Mouse (Mus musculus): ENCODE results near the gene Arl8b.

The Arl8b gene

DNA sequence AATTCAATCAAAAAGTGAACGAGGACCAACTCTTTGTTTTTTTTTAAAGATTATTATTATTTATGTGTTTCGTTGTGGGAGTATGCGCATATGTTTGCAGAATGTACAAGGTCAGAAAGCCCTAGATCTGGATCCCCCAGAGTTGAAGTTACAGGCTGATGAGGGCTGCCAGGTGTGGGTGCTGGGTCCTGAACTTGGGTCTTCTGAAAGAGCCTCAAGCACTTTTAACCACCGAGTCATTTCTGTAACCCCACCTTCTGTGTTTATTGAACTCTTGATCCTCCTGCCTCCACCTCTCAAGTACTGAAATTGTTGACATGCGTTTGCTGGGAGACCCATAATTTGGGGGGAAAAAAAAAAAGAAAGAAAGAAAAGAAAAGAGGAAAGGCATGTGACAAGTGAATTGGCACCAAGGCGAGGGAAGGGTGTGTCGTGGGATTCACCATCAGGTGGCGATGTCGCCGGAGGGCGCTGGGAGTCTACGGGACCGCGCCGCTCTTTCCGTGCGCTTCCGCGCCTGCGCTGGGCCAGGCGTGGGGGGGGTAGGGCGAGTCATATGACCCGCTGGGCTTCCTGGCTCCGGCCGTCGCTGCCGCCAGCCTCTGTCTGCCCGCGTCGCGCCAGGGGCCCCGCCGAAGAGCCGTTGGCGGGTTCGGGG is at the start of gene Arl8b:
Arl8b (plus strand) TSS at position 574 of the 658 bp plus-strand sequence.
- ATAC-seq (ENCODE audit: low TSS enrichment): peak; percentile 89

DNA sequence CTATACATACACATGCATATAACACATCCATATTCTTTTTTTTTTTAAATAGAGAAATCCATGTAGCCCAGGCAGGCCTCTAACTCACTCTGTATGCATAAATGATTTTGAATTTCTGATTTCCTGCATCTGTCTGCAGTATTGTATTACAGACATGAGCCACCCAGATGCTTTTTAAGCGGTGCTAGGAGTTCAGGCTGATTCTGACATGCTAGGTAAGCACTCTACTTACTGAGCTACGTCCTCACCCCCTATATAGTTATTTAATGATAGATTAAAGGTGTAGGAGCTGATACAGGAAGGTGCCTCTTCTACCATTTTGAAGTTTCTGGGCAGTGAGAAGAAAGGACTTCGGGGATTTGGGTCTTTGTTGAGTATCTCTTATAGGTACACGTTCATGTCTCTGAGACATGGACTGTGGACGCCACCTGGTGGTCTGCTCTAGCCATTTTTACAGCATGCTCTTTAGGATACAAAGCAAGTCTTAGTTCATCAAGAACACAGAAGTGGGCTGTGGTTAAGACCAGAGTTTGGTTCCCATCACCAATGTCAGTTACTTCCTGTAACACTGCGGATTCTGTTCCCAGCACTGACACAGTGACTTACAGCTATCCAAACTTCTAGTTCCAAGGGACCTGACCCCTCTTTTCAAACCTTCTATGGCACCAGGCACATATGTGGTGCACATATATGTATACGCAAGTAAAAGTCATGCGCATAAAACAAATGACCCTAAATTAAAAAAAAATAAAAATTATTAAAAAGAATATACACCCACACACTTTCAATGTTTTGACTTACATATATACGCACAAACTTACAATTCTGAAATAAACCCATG is 46.8 kb upstream of the Arl8b start:
- peak; percentile 88 for ATAC-seq (ENCODE audit: low TSS enrichment)

DNA sequence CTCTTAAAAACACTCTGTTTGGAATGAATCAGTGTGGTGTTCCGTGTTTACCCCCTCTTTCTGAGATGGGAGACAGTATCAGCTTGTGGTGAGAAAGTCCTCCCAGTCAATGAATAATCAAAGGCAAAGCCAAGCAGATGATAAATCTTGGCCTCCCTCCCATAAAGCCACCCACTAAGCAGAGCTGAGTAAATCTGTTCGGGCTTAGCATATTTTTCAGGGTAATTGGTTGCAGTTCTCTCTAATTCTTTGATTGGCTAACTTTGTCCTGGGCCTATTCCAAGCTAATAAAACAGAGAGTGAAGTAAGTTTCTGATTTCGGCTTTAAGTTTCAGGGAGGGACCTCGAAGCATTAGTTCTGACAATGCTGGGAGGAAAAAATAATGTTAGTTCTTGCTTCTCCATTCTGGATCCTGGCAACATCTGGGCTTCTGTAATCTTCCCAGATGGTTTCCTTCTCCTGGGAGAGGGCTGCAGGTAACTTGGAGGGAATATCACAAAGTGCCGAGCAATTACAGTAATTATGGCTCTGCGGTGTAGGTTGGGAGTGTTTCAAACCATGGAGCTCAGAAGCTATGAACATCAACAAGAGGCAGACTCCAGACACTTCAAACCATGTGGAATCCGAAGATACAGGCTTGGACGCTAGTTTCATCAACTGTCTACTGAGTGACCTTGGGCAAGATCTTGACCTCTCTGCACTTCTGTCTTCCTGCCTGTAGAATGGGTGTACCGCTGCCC is 44.3 kb upstream of the Arl8b start:
- peak; percentile 67 for ATAC-seq (ENCODE audit: low TSS enrichment)

DNA sequence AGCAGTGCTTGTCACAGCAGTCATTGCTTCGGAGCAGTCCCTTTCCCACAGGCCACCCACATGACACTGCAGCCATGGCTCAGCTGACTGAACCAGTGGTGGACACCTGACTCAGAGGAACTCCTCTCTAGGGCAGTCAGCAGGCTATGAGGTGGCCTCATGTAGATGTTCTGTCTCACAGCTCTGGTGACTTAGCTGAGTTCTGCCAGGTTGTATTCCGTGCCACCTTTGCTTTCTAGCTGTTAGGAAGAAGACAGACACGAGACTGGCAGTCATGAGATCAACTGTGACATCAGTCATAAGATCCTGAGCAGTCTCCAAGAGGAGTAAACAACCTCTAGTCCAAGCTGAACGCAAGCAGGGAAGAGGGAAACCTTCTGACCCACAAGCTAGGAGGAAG is 42.3 kb upstream of the Arl8b start:
- ATAC-seq (ENCODE audit: low TSS enrichment): no peak

DNA sequence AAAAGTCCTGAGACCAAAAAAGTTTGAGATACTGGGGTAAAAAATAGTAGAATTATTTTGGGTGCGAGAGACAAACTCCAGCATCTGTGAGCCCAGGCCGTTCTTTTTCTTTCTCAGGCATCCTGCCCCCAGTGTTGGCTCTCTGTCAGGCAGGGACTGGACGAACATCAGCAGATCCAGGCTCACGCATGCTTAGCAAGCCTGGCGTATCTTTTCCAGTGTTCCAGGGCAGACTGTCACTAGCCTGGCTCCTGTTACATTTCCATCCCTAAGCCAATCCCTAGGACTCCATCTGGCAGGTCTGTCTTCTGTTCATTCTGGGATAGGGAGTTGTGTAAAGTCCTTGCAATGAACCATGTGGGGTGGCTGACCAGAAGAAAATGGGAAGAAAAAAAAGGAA is 39.2 kb upstream of the Arl8b start:
- ATAC-seq (ENCODE audit: low TSS enrichment): peak; percentile 93

DNA sequence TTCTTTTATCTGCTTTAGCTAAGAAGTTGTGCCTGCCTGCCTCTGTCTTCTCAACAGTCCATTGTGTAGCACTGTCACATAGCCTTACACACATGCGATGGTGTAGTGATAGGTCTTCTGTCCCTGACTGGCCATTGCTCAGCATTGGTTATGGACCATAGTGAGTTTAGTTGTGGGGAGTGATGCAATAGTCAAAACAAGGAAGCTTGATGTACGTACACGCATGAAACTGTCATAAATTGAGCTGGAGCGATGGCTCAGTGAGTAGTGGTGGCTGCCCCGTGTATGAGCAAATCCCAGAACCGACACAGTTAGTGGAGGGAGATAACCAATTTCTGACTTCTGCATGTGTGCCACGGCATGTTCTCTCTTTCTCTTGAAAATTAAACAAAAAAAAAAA is 31.6 kb upstream of the Arl8b start:
- ATAC-seq (ENCODE audit: low TSS enrichment): no peak

DNA sequence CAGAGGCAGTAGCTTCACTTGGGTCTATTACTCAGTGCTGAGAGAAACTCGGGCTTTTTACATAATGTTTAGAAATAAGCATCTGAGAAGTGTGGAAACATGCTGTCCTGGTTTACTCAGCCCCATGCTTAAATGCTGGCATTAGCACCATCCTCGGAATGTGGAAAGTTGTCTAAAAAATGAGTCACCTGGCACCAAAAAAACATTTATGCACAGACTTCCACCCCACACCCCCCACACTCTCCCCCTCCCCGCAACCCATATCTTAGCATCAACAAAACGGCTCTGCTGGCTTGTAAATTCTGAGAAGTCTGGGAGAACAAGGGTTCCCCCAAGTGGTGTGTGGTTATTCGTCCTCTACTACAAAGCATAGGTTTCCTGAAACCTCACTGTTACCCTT is 30.5 kb upstream of the Arl8b start:
- peak; percentile 91 for ATAC-seq (ENCODE audit: low TSS enrichment)

DNA sequence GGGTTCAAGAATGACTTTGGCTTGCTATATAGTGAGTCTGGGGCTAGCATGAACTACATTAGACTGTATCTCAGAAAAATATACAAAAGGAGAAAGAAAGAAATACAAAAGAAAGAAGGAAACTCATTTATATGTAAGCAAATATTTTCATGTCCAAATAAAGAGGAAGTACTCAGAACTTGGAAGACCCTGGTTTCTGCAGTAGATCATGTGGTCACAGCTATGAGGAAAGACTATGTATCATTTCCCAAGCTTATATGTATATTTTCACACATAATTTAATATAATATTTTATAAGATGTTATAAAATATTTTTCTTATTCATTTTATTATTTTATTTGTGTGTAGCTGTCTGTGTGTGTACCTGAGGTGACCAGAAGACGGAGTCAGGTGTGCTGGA is 29.4 kb upstream of the Arl8b start:
- ATAC-seq (ENCODE audit: low TSS enrichment): no peak

DNA sequence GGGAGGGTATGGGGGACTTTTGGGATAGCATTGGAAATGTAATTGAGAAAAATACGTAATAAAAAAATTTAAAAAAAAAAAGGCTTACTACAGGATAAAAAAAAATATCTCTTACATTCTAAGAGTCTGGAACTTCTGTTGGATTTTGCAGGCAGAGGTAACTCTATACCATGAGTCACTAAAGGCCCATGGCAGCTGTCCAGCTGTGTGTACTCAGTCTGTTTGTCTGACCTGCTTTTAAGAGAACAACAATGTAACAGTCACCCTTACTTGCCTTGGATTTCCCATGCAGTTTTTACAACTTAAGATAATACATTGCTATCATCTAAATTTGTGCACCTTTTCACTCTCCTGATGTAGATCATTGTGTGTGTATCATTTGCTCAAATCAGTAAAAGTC is 28.5 kb upstream of the Arl8b start:
- no peak for ATAC-seq (ENCODE audit: low TSS enrichment)

DNA sequence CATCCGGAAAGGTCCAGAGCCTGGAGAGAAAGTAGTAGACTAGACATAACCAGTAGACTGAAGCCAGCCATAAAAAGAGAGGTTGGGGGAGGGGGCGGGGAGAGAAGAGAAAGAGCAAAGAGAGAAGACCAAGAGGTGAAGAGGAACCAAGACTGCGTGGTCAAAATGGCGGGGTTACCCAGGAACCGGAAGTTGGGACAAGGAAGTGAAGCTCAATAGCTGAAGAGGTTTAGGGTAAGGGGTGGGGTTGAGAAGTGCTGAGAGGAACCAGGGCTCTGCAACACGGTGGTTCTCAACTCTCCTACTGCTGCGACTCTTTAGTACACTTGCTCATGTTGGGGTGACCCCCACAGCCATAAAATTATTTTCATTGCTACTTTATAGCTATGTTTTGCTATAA is 27.0 kb upstream of the Arl8b start:
- ATAC-seq (ENCODE audit: low TSS enrichment): no peak

DNA sequence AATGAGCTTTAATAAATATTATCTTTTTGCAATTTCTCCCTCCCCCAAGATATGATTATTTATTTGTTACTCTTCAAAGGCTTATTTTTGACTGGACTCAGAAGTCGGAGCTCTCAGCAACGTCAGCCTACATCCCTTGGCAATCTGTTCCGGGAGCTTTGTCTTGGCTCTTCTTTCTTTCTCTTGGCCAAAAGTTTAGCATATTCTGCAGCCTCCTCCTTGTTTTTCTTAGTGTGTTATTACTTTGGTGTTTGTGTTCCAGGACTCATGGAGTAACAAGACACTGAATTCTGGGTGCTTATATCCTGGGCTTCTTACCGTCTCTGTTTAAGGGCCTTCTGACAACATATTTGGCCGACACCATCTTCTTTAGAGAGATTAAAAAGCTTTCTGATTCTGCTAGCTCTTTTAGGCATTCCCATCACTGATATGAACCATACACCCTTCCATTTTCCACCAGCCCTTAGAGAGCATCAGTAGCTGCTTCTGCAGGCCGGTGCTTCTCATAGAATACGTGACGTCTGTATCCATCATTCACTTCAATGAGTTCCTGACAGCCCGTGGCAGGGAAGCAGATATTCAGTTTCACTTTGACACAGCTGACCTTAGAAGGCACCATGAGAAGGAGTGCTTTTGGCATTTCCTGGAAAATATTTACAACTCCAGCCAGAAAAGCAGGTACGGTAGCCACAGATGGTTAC is 23.8 kb upstream of the Arl8b start:
- ATAC-seq (ENCODE audit: low TSS enrichment): peak; percentile 56

DNA sequence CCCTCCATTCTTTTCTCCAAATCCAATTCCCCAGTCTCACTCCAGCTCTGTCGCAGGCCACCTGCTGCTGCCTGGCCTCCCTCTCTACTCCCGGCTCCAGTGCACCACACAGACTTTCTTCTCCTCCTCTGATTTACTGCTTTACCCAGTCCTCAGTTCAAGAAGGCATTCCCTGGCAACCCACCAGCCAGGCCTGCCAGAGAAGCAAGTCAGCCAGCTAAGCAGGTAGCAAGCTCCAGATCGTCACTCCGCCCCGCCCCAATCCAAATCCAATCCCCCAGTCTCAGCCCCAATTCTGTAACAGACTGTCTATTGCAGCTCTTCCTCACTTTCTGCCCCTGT is 23.2 kb upstream of the Arl8b start:
- ATAC-seq (ENCODE audit: low TSS enrichment): no peak

DNA sequence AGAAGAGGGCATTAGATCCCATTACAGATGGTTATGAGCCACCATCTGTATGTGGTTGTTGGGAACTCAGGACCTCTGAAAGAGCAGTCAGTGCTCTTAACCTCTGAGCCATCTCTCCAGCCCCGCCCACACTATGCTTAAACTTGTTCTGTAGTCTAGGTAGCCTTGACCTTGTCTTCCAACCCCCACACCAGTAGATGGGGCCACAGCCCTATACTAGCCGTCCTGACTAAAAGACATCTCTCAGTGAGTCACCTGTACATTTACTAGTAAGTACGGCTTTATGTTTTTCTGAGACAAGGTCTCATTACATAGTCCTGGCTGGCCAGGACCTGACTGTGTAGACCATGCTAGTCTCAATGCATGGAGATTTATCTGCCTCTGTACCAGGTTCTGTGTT is 12.0 kb upstream of the Arl8b start:
- no peak for ATAC-seq (ENCODE audit: low TSS enrichment)

DNA sequence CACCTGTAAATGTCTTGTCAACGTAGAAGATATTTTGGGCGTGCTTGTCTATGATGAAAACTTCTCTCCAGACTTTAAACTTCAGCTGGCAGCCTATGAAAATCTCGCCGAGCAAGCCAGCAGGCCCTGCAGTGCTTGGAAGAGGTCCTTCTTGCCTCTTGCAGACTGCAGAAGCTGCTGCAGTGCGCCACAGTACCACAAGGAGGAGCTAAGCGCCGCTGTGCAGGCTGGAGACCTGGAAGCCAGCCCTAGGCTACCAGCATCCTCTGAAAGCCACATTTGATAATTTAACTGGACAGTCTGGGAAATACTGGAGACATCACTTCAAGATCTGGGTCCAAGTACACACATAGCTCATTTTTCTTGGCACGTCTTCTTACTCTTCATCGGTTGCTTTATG is 10.0 kb upstream of the Arl8b start:
- peak; percentile 100 for ATAC-seq (ENCODE audit: low TSS enrichment)

DNA sequence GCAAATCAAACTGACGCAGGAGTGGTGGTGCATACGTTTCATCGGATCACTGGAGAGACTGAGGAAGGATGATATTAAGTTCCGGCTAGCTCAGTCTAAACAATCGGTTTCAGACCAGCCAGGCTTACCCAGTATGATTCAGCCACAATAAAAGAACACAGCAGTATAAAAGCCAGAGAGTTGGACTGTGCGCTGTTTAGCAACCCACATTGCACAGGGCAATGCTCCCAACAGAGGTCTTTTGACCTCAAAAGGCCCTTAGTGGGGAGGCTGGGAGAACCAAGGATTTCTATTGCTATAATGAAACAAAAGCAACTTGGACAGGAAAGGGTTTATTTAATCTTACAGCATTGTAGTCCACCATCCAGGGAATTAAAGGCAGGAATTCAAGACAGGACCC is 9.4 kb upstream of the Arl8b start:
- ATAC-seq (ENCODE audit: low TSS enrichment): no peak

DNA sequence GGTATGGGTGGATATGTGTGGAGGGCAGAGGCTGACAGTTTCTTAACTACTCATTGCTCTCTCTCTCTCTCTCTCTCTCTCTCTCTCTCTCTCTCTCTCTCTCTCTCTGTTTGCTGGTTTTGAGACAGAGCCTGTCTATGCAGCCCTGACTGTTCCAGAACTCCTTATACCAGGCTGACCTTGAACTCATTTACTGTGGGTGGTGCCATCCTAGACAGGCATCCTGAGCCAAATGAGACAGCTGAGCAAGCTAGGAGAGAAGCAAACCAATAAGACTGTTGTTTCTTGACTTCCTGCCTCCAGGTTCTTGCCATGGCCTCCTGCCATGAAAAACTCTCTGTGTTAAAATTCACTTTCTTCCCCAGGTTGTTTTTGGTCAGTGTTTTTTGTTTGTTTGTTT is 6.6 kb upstream of the Arl8b start:
- ATAC-seq (ENCODE audit: low TSS enrichment): no peak

DNA sequence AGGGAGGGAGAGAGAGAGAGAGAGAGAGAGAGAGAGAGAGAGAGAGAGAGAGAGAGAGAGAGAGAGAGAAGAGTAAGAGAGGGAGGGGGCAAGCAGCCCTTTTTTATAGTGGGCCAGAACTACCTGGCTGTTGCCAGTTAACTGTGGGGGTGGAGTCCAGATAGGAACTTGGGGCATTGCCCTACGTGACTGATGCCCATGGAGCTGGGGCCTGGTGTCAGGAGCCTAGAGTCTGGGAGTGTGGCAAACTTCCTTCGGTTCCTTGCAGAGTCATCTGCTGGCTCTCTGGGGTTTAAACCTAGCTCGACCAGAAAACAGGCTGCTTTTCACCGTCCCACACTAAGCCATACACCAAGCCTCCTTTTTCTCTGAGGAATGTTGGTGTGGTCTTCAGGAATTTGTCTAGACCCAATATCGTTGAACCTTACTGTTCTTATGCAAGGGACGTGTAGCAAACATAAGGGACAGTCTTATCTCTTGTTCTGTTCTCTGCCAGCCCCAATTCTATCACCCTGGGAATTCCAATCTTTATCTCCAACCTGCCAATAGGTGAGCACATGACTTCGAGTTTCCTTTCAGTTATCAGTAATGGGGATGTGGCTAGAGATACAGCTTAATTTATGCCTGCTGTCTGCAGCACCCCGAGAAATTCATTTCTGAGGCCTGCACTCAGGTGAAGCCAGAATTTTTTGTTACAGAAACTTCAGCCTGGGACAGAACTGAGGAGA is 5.2 kb upstream of the Arl8b start:
- ATAC-seq (ENCODE audit: low TSS enrichment): no peak

DNA sequence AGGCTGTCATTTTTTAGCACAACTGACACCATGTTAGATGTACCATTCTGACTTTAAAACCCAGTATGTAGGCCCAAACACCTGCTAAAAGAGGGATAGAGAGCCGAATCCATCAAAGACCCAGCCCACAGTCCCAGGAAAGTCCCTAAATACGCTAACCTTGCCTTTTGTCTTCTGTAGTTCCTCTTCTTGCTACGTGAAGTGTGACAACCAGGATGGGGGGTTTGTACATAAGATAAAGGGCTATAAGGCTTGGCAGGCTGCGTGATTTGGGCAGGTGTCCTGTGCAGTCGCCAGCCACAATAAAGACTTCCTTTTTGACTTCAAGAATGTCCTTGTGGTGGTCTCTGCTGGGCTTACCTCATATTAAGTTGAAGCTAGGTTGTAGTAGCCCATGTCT is 4.5 kb upstream of the Arl8b start:
- no peak for ATAC-seq (ENCODE audit: low TSS enrichment)

DNA sequence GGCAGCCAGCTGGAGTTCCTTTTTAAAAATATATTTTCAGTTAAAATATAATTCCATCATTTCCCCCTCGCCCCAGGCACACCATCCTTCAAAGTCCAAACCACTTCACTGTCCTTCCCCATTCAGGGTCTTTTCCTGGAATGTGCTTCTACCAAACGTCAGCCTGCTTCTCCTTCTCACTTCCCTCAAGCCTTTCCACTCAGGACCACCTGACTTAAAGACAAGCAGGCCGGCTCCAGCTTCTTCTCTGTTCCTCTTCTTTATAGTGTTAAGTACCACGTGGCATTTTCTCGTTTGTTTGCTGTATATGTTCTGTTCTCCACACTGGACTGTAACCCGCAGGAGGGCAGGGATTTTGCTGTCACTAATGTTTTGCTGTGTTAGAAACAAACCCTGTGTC is 1.0 kb upstream of the Arl8b start:
- no peak for ATAC-seq (ENCODE audit: low TSS enrichment)

DNA sequence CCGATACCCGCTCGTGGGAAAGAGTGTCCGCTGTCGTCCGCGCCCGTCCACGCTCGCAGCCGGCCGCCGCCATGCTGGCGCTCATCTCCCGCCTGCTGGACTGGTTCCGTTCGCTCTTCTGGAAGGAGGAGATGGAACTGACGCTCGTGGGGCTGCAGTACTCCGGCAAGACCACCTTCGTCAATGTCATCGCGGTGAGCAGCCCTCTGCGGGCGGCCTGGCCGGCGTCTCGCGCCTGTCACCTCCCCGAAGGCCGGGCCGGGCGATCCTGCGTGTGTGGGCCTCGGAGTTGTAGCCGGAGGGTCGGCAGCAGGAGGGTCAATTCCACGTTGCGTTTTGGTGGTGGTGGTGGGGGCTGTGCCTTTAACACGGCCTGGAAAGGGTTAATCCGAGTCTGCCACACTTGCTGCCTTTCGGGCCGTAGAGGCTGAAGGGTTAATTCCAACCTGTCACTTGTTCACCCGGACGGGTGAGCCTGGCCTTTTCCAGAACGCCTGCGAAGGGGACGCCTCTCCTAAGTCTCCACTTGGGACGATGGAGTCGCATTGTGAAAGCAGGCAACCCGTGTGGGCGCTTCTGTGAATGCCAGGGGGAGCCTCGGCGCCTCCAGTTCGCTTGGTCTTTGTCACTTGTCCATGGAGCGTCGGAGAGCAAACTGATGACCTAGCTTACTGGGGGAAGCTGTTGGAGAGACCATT is 434 bp downstream of the Arl8b start:
- peak; percentile 68 for ATAC-seq (ENCODE audit: low TSS enrichment)

DNA sequence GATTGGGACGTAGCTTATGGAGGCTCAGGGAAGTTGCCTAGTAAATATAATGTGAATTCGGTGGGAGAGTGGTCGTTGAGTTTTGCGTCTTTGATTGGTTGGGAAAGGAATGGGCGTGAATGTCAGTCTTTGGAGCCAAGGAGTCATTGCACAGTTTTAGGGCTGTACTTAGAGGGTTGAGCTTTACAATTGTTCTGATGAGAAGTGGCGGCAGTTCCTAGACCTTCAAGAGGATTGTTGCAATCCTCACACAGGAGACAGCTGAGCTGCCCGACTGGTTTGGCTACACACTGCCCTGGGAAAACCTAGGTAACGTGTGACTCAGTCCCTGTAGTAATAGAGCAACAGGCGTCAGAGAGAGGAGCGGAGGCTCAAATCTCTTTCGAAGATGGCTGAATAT is 1.2 kb downstream of the Arl8b start:
- ATAC-seq (ENCODE audit: low TSS enrichment): no peak
